In genomic region chr6:94658136-94658480, GRCm38 (mm10) we compare ENCODE assay signal across 21 mouse cellular contexts. TPM values are rescaled to one million over a fixed set of nuclear protein-coding genes. Genes with fewer than 3 reads are reported as not detected.
DNase-seq lines count a peak whose midpoint lies in the region; ATAC-seq and TF ChIP-seq lines count a peak whose summit lies in the region.
"Had no signal": no experiment of that assay in that cellular context is flagged by ENCODE, and none has a peak within 500 bp of the region (broad histone marks: within the 10 kb centered on the region; RNA-seq: fewer than 3 reads in every experiment).

No protein-coding gene starts in this region.

- POLR2A ChIA-PET in Patski (lab: Charles Lee): interaction anchor here (0.5 to 2.9 kb wide), 3 partner anchors 9 to 1017 kb away, joined by 3 to 12 read pairs (median 3); no protein-coding TSS in a partner anchor

- no peak overlapping the region for H3K9ac ChIP-seq in intestine, postnatal 0 days (ENCODE audit: low read depth, low read length)
- no peak overlapping the region for H3K9ac ChIP-seq in intestine, embryonic 15.5 days
- no peak overlapping the region for H3K9ac ChIP-seq in limb, embryonic 15.5 days
- H3K9ac ChIP-seq in midbrain, embryonic 11.5 days (ENCODE audit: low read length): no peak overlapping the region
- H3K9ac ChIP-seq: embryonic facial prominence, embryonic 12.5 days; forebrain, embryonic 12.5 days; hindbrain, embryonic 14.5 days; liver, embryonic 12.5 days; lung, embryonic 15.5 days had no signal

- in situ Hi-C loops in Patski (cut with MboI; ENCODE audit: low pct_unique_long_range_greater_than_20kb): no loop called here

- H3K36me3 ChIP-seq in intestine, postnatal 0 days (ENCODE audit: control insufficient read depth, insufficient read depth): no peaks in the 10 kb centered on the region; the same call in none of the 2 replicates
- H3K36me3 ChIP-seq in intestine, embryonic 15.5 days: 0 out of 2 replicates have a peak, but pooled peaks cover 2% of the 10 kb centered on the region
- H3K36me3 ChIP-seq in limb, embryonic 15.5 days: peaks cover 10% of the 10 kb centered on the region; the same call in 1 of the 2 replicates
- peaks cover 4% of the 10 kb centered on the region; the same call in 1 of the 2 replicates for H3K36me3 ChIP-seq in midbrain, embryonic 11.5 days (ENCODE audit: control insufficient read depth, insufficient read depth, low read length)
- H3K36me3 ChIP-seq: liver, embryonic 12.5 days; lung, embryonic 15.5 days had no signal

- no peaks in the 10 kb centered on the region for H3K9me3 ChIP-seq in intestine, postnatal 0 days (ENCODE audit: control insufficient read depth)
- H3K9me3 ChIP-seq in intestine, embryonic 15.5 days: no peaks in the 10 kb centered on the region
- no peaks in the 10 kb centered on the region for H3K9me3 ChIP-seq in limb, embryonic 15.5 days
- H3K9me3 ChIP-seq in midbrain, embryonic 11.5 days (ENCODE audit: control insufficient read depth, low read length): no peaks in the 10 kb centered on the region
- H3K9me3 ChIP-seq: embryonic facial prominence, embryonic 12.5 days; forebrain, embryonic 12.5 days; G1E; liver, embryonic 12.5 days; lung, embryonic 15.5 days had no signal

- no peak for DNase-seq in frontal cortex, postnatal 14 days (ENCODE audit: low spot score in 2 of 2)
- DNase-seq in Patski (ENCODE audit: low read depth, low spot score): no peak
- DNase-seq in layer of hippocampus, adult 9-10 months (ENCODE audit: low spot score): no peak
- DNase-seq in midbrain, embryonic 11.5 days (ENCODE audit: low spot score, missing footprints): no peak
- DNase-seq: cerebellum, adult 11 months; cerebellum, postnatal 36 days; heart, adult 11 months; kidney, adult 11 months; right cerebral cortex, postnatal 14 days; thymus, postnatal 4 days had no signal

- no peaks in the 10 kb centered on the region for H3K27me3 ChIP-seq in intestine, postnatal 0 days (replicated peaks; ENCODE audit: control insufficient read depth, insufficient read depth, low read length)
- no peaks in the 10 kb centered on the region for H3K27me3 ChIP-seq in intestine, embryonic 15.5 days (replicated peaks)
- no peaks in the 10 kb centered on the region for H3K27me3 ChIP-seq in Patski
- H3K27me3 ChIP-seq in limb, embryonic 15.5 days: no peaks in the 10 kb centered on the region
- no peaks in the 10 kb centered on the region for H3K27me3 ChIP-seq in midbrain, embryonic 11.5 days (ENCODE audit: control insufficient read depth, insufficient read depth, low read length)
- H3K27me3 ChIP-seq: embryonic facial prominence, embryonic 12.5 days; forebrain, embryonic 12.5 days; lung, embryonic 15.5 days had no signal

- TF ChIP-seq CTCF in intestine, postnatal 0 days (IDR thresholded peaks at IDR 0.05; ENCODE audit: low read depth): no peak
- no peak for TF ChIP-seq CTCF in Patski (IDR thresholded peaks at IDR 0.05)

- no peak overlapping the region for H3K27ac ChIP-seq in intestine, postnatal 0 days (ENCODE audit: low read depth, low read length)
- H3K27ac ChIP-seq in intestine, embryonic 15.5 days: no peak overlapping the region
- H3K27ac ChIP-seq in limb, embryonic 15.5 days: peak overlapping the region; percentile 61
- H3K27ac ChIP-seq in midbrain, embryonic 11.5 days (ENCODE audit: low read depth, low read length): no peak overlapping the region
- H3K27ac ChIP-seq: embryonic facial prominence, embryonic 12.5 days; hindbrain, embryonic 14.5 days; liver, embryonic 12.5 days; lung, embryonic 15.5 days had no signal

- peaks cover 2% of the 10 kb centered on the region; the same call in 1 of the 2 replicates for H3K4me1 ChIP-seq in intestine, postnatal 0 days (replicated peaks; ENCODE audit: control insufficient read depth, insufficient read depth, low read length)
- H3K4me1 ChIP-seq in intestine, embryonic 15.5 days (replicated peaks): peaks cover 29% of the 10 kb centered on the region
- peaks cover 20% of the 10 kb centered on the region for H3K4me1 ChIP-seq in limb, embryonic 15.5 days
- H3K4me1 ChIP-seq in midbrain, embryonic 11.5 days (ENCODE audit: control insufficient read depth, insufficient read depth, low read length): peaks cover 5% of the 10 kb centered on the region
- H3K4me1 ChIP-seq: liver, embryonic 12.5 days had no signal

- ATAC-seq in frontal cortex, adult (ENCODE audit: low TSS enrichment): 0 out of 2 replicates have a peak, but pooled peaks have one; percentile 3
- no peak for ATAC-seq in intestine, postnatal 0 days
- ATAC-seq in intestine, embryonic 15.5 days: no peak
- ATAC-seq in Patski: peak; percentile 36
- no peak for ATAC-seq in limb, embryonic 15.5 days (ENCODE audit: insufficient number of reproducible peaks, low FRiP score, low TSS enrichment, low read depth)
- no peak for ATAC-seq in midbrain, embryonic 11.5 days (ENCODE audit: low FRiP score)
- ATAC-seq: liver, embryonic 12.5 days; midbrain, embryonic 16.5 days had no signal

- CTCF ChIA-PET in Patski (lab: Charles Lee): interaction anchor here (1.0 to 1.1 kb wide), 2 partner anchors 8 to 40 kb away, joined by 3 read pairs; no protein-coding TSS in a partner anchor

- WGBS in intestine, postnatal 0 days: 41% methylated on average over 6 of the region's 6 CpGs
- WGBS in intestine, embryonic 15.5 days: 33% methylated on average over 6 of the region's 6 CpGs
- WGBS in limb, embryonic 15.5 days: 20% methylated on average over 6 of the region's 6 CpGs
- 76% methylated on average over 6 of the region's 6 CpGs for WGBS in midbrain, embryonic 11.5 days

- peak overlapping the region; percentile 24; the same call in 1 of the 2 replicates for H3K4me2 ChIP-seq in intestine, postnatal 0 days (replicated peaks; ENCODE audit: low read depth)
- no peak overlapping the region for H3K4me2 ChIP-seq in intestine, embryonic 15.5 days (replicated peaks)
- no peak overlapping the region for H3K4me2 ChIP-seq in limb, embryonic 15.5 days
- no peak overlapping the region for H3K4me2 ChIP-seq in midbrain, embryonic 11.5 days
- H3K4me2 ChIP-seq: embryonic facial prominence, embryonic 12.5 days; forebrain, embryonic 12.5 days; hindbrain, embryonic 14.5 days; liver, embryonic 12.5 days; lung, embryonic 15.5 days had no signal

- H3K4me3 ChIP-seq in intestine, postnatal 0 days (ENCODE audit: low read depth, low read length): no peak overlapping the region
- no peak overlapping the region for H3K4me3 ChIP-seq in intestine, embryonic 15.5 days (replicated peaks)
- H3K4me3 ChIP-seq in limb, embryonic 15.5 days: no peak overlapping the region
- H3K4me3 ChIP-seq in midbrain, embryonic 11.5 days (ENCODE audit: low read depth, low read length): no peak overlapping the region
- H3K4me3 ChIP-seq: embryonic facial prominence, embryonic 12.5 days; forebrain, embryonic 12.5 days; liver, embryonic 12.5 days; lung, embryonic 15.5 days had no signal

RNA-seq across cellular contexts. Expression of gene Lrig1, which starts 41.9 kb away (rescaled TPM):
- 13.3 and 13.4 TPM in 2 replicates for polyA plus RNA-seq in intestine, postnatal 0 days (2015; fragmentation: Nextera tagmentation; extraction: Ambion mirVana)
- polyA plus RNA-seq in intestine, embryonic 15.5 days (2015; fragmentation: Nextera tagmentation; extraction: Ambion mirVana): 17.1 and 19.5 TPM in 2 replicates
- 45.8 TPM for polyA plus RNA-seq in Patski (2021)
- polyA plus RNA-seq in limb, embryonic 15.5 days (2015; fragmentation: Nextera tagmentation; extraction: Ambion mirVana): 22.3 and 22.5 TPM in 2 replicates
- 15.9 and 17.4 TPM in 2 replicates for polyA plus RNA-seq in midbrain, embryonic 11.5 days (2014; fragmentation: Nextera tagmentation; extraction: Ambion mirVana)

Comparison
In these comparisons a context has a peak if more than half of its experiments do, and no peak if none do; other contexts are left out.
1. ATAC-seq: peak in frontal cortex, adult (single experiment) and Patski (single experiment); none in intestine, postnatal 0 days (single experiment), intestine, embryonic 15.5 days (single experiment), limb, embryonic 15.5 days (single experiment) and midbrain, embryonic 11.5 days (single experiment).